Mouse (Mus musculus): Measurements from ENCODE around the gene Olfr1115.
"Not testable (repeated sequence)": the region's sequence is repeated elsewhere in the genome, so short reads cannot be mapped to it uniquely, and the experiment has no call there.

Olfr1115 gene

DNA sequence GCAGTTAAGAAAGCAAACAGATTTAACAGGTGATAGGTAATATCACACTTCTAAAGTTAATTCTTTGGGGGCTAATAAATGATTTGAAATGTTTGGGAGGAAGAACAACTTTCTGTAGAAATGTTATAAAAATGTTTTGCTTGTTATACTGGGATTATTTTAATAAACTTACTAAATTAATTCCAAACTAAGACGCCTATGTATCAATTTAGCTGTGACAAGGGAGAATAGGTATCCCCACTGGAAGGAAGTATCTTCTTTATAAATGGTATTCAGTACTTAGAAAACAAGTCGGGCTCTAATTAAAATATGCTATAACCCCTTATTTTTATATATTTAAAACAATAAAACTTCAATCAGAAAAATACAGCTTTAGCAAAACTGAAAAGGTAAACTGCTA, at the start of gene Olfr1115:
Olfr1115 (plus strand) TSS at position 301 of the 400 bp plus-strand sequence.
- in situ Hi-C loops (cut with MboI; ENCODE audit: unreplicated experiment in 2 of 2), result no loop called here

DNA sequence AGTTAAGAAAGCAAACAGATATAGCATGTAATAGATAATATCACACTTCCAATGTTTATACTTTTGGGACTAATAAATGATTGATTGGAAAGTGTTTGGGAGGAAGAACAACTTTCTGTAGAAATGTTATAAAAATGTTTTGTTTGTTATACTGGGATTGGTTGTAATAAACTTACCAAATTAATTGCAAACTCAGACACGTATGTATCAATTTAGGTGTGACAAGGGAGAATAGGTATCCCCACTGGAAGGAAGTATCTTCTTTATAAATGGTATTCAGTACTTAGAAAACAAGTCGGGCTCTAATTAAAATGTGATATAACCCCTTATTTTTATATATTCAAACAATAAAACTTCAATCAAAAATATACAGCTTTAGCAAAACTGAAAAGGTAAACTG, 39.1 kb upstream of the Olfr1115 start, which contains the start of gene Olfr1113:
Olfr1113 (plus strand) TSS at position 301 of the 400 bp plus-strand sequence.
- in situ Hi-C loops (cut with MboI; ENCODE audit: unreplicated experiment in 2 of 2), result no loop called here

DNA sequence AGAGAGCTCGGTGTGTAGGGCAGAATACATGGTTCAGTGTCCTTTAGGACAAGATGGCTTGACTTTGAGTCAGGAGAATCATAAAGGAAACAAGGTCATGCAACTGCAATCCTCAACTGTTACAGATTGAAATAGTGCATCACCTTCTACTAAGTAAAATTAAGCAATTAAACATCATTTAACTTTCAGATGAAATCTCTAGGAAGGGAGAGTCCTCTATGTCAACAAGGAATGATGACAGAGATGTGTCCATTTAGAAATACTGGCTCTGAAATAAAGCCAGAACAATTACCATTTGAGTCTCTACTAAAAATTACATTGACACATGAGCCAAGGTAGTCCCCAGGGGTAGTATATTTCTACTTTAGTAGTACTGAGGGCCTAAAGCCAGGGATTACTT, 19.4 kb downstream of the Olfr1115 start, which contains the start of gene Olfr1116:
Olfr1116 (plus strand) TSS at position 301 of the 400 bp plus-strand sequence.
- in situ Hi-C loops (cut with MboI; ENCODE audit: unreplicated experiment in 2 of 2), result no loop called here

DNA sequence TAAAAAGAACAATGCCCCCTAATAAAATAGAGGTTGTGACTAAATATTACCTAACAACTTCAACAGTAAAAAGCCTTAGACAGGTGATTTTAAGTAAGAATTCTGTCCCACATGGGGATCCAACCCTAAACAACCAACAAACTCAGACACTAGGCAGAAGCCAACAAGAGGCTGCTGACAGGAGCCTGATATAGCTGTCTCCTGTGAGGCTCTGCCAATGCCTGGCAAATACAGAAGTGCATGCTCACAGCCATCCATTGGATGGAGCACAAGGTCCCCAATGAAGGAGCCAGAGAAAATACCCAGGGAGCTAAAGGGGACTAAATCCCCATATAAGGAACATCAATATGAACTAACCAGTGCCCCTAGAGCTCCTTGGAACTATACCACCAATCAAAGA, 46.2 kb downstream of the Olfr1115 start:
- in situ Hi-C loops (cut with MboI; ENCODE audit: unreplicated experiment in 2 of 2), result not testable (repeated sequence)

All from v-Abl transformed pro-B cells (cell line).